Mouse (Mus musculus) Patski (cell line): ENCODE measurements around the gene Meis2. TPM values are rescaled to one million over a fixed set of nuclear protein-coding genes. Genes with fewer than 3 reads are reported as not detected.

Experiments used
- ATAC-seq: fragments of 100-300 bp; one replicate; pipeline ENCODE4 v1.8.0; 2021
- CTCF ChIA-PET: fragments of 350-600 bp; sonication (Branson Sonifier 250); formaldehyde crosslinking; loops from one replicate; lab custom pipeline; 2022; ENCODE audit warnings: inconsistent platforms; lab: Charles Lee
- POLR2A ChIA-PET: fragments of 350-600 bp; sonication (Branson Sonifier 250); formaldehyde crosslinking; loops from one replicate; lab custom pipeline; 2022; ENCODE audit warnings: antibody characterized with exemption, inconsistent platforms; lab: Charles Lee
- DNase-seq: peaks from one replicate; pipeline ENCODE4 v3.0.0-alpha.2; 2011; ENCODE audit warnings: low read depth, low spot score
- H3K27me3 ChIP-seq: fragments of 371-371 bp; one replicate; pipeline ENCODE4 v1.5.1; 2021
- CTCF ChIP-seq: fragments of 100-300 bp; IDR thresholded peaks from one replicate; pipeline ENCODE4 v1.5.1; 2021
- in situ Hi-C: fragments of 300-500 bp; cut with MboI; formaldehyde crosslinking; loops from 3 replicates; pipeline ENCODE4 v1.11.1; 2018; ENCODE audit warnings: low pct_unique_long_range_greater_than_20kb, mixed read lengths
- polyA plus RNA-seq: library from polyadenylated mRNA; unstranded; gene quantifications from one replicate; pipeline ENCODE4 v1.2.3, GENCODE M21; 2021

The Meis2 gene
- polyA plus RNA-seq, 1 experiment from 2014 or later: 52.9 TPM

DNA sequence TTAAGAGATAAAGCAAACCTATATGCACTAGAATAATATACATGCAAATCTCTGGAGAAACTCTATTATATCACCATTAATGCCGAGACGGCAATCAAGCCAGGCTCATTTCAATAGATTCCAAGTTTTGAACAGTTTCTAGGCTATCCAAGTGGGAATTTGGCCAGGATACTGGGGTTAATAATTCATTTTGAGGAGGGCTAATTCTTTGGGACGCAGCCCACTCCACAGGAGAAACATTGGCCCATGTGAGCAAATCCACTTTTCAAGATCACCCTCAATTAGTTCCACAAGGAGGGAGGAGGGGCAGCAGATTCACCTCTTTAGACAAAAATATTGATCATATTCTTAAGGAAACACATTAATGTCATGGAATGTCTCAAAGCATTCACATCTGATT is 127.3 kb downstream of the Meis2 start:
- H3K27me3 ChIP-seq: no peaks in the 10 kb centered on the region
- CTCF ChIA-PET: interaction anchor here (0.8 kb wide), 1 partner anchor 11 kb away, joined by 3 read pairs; no protein-coding TSS in a partner anchor
- no peak for DNase-seq
- no peak for ATAC-seq
- TF ChIP-seq CTCF: no peak
- POLR2A ChIA-PET: no interaction called here
- in situ Hi-C loops: no loop called here

DNA sequence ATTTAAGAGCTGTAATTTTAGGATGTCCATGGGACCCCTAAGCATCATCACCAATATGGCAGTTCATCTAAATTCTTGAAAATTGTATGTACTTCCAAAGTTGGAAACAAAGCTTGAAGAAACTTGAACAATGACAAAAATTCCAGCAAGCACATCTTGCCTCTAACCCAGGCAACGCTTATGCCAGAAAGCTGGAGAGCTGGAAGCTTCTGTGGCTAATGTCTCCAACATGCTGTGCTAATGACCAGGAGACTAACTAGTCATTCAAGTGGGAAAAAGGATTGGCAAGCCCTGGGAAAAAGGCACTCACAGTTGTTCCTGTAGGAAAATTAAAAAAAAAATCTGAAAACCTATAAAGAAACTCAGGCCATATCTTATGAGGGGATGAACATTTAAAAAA is 127.7 kb downstream of the Meis2 start:
- ChIA-PET CTCF (interaction anchor here (0.8 kb wide), 1 partner anchor 11 kb away, joined by 3 read pairs; no protein-coding TSS in a partner anchor), POLR2A (no interaction called here)
- TF ChIP-seq CTCF: no peak
- H3K27me3 ChIP-seq: no peaks in the 10 kb centered on the region
- no peak for DNase-seq
- no peak for ATAC-seq
- in situ Hi-C loops: no loop called here

DNA sequence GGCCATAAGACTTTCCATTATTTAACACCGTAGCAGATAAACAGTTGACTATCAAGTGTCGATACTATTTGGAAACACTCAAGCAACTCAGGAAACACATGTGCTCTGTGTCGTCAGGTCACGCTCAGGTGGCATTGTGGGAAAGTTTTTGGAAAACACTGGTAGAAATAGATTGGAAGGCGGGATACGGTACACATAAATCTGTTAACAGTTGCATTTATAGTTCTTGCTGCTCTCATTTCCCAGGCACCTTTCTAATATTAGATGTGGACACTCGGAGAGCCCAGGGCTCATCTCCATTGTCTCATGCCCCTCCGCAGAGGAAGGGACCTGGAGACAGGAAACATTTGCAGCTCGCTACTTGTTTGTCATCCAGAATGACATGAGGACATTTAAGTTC is 128.9 kb downstream of the Meis2 start:
- no peaks in the 10 kb centered on the region for H3K27me3 ChIP-seq
- ChIA-PET POLR2A (no interaction called here), CTCF (no interaction called here)
- ATAC-seq (no peak), DNase-seq (no peak)
- no peak for TF ChIP-seq CTCF
- in situ Hi-C loops: no loop called here

DNA sequence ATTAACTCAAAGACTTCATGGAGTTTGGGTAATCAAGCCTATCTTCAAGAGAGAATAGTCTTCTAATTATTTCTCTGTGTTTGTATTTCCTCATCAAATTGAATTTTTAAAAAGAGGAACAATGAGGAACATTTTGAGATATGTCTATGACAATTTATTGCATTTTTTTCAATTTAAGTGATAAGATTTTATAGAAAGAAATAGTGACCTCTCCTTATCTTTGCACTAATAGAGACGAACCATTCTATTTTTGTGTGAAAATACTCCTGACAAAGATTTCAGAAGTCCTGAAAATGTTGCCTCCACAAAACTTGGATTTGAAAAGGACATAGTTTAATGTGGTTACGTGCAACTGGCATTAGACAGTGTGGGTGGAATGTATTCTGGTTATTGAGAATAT is 131.3 kb downstream of the Meis2 start:
- no peak for ATAC-seq
- CTCF ChIA-PET: no interaction called here

DNA sequence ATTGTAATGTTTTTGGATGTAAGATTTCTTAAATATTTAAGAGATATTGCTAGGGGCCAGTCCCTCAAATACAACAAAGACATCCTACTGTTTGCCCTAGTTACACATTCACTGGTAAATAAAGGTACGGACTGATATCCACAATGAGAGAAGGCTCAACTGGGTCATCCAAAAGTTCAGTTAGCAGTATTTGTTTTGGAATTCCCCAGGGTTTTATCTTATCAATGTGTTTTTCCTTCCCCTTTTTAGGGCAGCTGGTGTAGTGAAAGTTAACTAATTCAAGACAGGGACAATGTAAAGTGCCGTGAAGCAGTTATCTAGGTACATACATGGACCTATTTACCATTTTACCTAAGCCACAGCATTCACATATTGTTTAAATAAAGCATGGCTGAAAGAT is 132.4 kb downstream of the Meis2 start:
- ChIA-PET POLR2A (no interaction called here), CTCF (no interaction called here)
- no peak for DNase-seq
- in situ Hi-C loops: no loop called here
- TF ChIP-seq CTCF: no peak
- ATAC-seq: no peak
- no peaks in the 10 kb centered on the region for H3K27me3 ChIP-seq

More for the DNA sequence above, 131.3 kb downstream of the Meis2 start:
- no peak for TF ChIP-seq CTCF
- POLR2A ChIA-PET: no interaction called here
- no peak for DNase-seq
- in situ Hi-C loops: no loop called here
- no peaks in the 10 kb centered on the region for H3K27me3 ChIP-seq

DNA sequence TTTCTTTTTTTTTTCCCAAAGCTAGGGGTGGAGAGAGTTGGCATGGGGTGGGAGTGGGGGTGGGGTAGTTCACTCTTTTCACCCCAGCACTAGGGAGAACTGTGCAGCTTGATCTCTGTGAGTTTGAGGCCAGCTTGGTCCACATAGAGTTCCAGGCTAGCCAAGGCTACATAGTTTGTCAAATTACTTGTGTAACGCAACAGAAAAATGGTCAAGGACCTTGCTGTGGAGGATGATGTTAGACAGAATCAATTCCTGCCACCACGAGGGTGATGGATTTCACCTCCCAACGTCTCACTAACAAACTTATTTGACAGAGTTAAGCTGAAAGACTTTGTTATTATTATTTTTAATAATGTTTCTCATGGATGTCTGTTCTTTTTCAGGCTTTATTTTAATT is 139.9 kb downstream of the Meis2 start:
- in situ Hi-C loops: no loop called here
- no peak for DNase-seq
- no peak for TF ChIP-seq CTCF
- CTCF ChIA-PET: no interaction called here
- no peak for ATAC-seq
- no peaks in the 10 kb centered on the region for H3K27me3 ChIP-seq
- POLR2A ChIA-PET: no interaction called here

DNA sequence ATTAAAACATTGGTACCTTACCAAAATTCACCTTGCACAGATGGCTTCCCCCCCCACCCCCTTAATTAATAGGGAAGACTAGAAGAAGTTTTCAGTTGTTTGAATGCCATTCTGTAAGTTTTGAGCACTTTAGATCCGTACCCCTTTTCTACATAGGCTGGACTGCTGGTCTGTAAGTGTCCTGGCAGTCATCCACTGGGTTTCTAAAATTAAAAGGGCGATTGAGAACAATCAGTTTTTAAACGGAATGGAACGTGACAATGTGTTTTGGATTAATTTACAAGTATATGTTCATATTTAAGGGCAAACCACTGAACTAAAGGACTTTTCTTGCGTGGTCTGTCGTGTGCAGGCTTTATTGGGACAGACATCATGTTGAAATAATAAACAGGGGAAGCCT is 141.2 kb downstream of the Meis2 start:
- CTCF ChIA-PET: interaction anchor here (1.4 kb wide), 1 partner anchor 29 kb away, joined by 3 read pairs; no protein-coding TSS in a partner anchor
- H3K27me3 ChIP-seq: no peaks in the 10 kb centered on the region
- DNase-seq (no peak), ATAC-seq (no peak)
- in situ Hi-C loops: no loop called here
- TF ChIP-seq CTCF: no peak
- POLR2A ChIA-PET: no interaction called here

DNA sequence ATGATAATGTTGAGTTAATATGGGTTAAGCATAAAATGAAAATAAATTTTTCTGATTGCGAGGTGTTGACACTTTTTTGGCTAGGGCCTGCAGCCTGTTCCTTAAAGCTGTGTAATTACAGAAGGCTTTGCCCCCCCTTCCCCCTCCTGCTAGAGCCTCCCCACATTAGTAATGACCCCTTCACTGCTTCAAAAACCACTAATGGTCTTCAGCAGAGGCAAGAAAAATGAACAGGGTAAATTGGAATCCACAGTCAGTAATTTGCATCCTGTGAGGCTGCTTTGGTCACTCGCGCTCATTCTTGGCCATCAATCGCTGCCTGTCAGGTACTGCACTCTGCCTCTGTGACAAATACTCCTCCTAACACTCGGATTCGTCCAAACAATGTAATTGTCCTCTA is 142.4 kb downstream of the Meis2 start:
- in situ Hi-C loops: no loop called here
- ChIA-PET POLR2A (no interaction called here), CTCF (no interaction called here)
- no peak for TF ChIP-seq CTCF
- peak; percentile 34 for DNase-seq
- peak; percentile 44 for ATAC-seq
- no peaks in the 10 kb centered on the region for H3K27me3 ChIP-seq

DNA sequence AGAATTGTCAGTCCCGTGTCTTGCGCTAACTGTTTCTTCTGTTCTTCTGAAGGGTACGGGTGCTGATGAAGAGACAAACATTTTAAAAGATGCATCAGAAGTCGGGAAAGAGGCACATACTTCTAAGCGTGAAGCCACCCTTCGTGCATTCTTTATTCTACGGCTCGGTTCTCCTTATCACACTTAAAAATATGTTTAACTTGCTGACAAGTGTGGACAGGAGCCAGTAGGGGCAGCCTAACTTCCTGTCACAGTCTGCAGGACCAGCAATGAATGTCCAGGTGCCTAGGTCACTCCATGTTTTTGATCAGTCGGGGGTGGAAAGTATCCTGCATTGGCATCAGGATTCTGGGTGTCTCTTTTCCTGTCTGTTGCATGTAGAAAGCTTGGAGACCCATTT is 144.0 kb downstream of the Meis2 start:
- in situ Hi-C loops: no loop called here
- no peak for ATAC-seq
- DNase-seq: no peak
- H3K27me3 ChIP-seq: no peaks in the 10 kb centered on the region
- no peak for TF ChIP-seq CTCF
- POLR2A ChIA-PET: interaction anchor here (0.6 kb wide), 1 partner anchor 32 kb away, joined by 3 read pairs; no protein-coding TSS in a partner anchor
- CTCF ChIA-PET: no interaction called here

DNA sequence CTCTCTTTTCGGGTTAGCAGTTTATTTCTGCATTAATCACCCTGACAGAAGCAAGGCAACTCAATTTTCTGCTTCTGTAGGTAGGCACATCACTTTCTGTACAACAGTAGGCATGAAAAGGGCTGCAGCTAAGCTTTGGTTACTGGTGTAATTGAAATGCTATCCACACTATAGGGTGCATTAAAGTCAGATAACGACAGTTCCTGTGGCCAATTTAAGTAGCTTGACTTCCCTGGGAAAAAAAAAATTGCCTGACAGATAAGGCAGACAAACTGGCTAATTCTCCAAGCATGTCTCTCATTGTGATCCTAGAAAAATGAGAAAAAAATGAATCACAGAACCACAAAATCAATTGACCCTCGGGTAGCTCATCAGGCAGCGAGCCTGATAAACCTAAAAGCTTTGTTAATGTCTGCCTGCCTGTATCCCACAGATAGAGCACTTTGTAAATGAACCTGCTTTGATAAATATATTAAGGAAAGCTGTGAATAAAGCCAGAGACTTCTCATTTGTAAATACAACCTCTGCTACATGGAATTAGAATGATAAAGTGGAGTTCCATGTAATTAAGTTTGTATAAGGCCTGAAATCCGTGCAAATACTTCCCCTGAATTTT is 145.2 kb downstream of the Meis2 start:
- TF ChIP-seq CTCF: no peak
- CTCF ChIA-PET: no interaction called here
- ATAC-seq: no peak
- no peak for DNase-seq
- in situ Hi-C loops: no loop called here
- POLR2A ChIA-PET: interaction anchor here (1.0 to 1.2 kb wide), 2 partner anchors 10 to 19 kb away, joined by 3 read pairs; no protein-coding TSS in a partner anchor
- no peaks in the 10 kb centered on the region for H3K27me3 ChIP-seq

DNA sequence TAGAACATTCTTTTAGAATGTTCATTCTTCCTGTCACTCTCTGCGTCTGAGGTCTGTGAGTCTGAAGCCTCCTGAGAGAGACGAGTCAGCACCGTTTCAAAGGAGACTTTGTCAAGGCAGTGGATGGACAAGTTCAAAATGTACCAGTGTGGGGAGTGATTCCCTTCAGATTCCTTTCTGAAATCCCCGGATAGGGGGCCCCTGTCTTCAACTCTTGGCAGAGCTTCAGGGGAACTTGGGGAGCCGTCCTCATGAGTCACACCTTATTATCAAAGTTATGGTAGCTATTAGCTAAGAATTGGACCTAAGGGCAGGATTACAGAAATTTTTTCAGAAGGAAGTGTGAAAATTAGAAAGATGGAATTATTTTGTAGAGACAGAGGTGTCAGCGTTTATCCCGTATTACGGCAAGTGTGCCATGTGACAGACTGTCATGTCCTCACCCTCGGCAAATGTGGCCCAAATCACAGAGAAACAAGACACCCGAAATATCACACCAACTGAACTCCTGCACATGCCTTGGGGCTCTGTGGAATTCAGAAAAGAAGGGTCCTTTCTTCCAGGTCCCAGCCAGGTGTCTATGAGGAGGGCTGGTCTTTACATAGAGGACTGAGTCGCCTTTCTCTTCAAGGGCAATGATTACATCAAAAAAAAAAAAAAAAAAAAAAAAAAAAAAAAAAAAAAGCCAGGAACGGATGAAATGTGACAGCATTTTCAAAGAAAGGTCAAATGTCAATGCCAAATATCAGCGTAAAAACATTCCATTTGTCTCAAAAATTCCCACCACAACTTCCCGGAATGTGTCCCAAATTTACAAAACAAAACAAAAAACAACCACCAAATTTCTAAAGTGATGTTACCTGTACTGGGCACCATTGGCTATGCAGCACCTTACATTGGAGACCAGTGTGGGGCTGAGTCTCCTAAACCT is 146.2 kb downstream of the Meis2 start:
- ATAC-seq (no peak), DNase-seq (no peak)
- ChIA-PET CTCF (no interaction called here), POLR2A (interaction anchor here (0.6 kb wide), 1 partner anchor 71 kb away, joined by 3 read pairs; no protein-coding TSS in a partner anchor)
- in situ Hi-C loops: no loop called here
- no peaks in the 10 kb centered on the region for H3K27me3 ChIP-seq
- no peak for TF ChIP-seq CTCF
